Mouse (Mus musculus) CH12.LX (cell line): ENCODE results near the gene Gstt1. TPM values are rescaled to one million over a fixed set of nuclear protein-coding genes. Genes with fewer than 3 reads are reported as not detected.

ENCODE experiments used
- DNase-seq: peaks from one replicate; pipeline ENCODE4 v3.0.0-alpha.2; 2013; ENCODE audit errors: extremely low read depth
- H3K27ac ChIP-seq: 2 replicates; pipeline ENCODE4 v1.5.1; 2012; ENCODE audit warnings: low read depth, mild to moderate bottlenecking, control low read depth, moderate library complexity; ENCODE audit not compliant: insufficient read depth
- H3K27me3 ChIP-seq: replicated peaks from 2 replicates; pipeline ENCODE3; 2012; ENCODE audit warnings: inconsistent platforms
- H3K36me3 ChIP-seq, 2 experiments: replicated peaks in 1 of 2; 2 replicates each; pipeline versions ENCODE3 to v1.6.1; 2012; ENCODE audit warnings: inconsistent platforms in 1 of 2, low read length in 1 of 2, mild to moderate bottlenecking in 1 of 2, mixed read lengths in 1 of 2, moderate library complexity in 1 of 2; ENCODE audit not compliant: control insufficient read depth in 1 of 2, insufficient read depth in 1 of 2
- H3K4me1 ChIP-seq, 2 experiments: 2 replicates each; pipeline ENCODE4 v1.6.1; 2012; ENCODE audit warnings: inconsistent platforms in 1 of 2, moderate library complexity in 1 of 2; ENCODE audit not compliant: insufficient read depth in 2 of 2, control insufficient read depth in 1 of 2
- H3K4me2 ChIP-seq: 2 replicates; pipeline ENCODE4 v1.6.1; 2012; ENCODE audit warnings: low read depth, mild to moderate bottlenecking, control low read depth; ENCODE audit not compliant: poor library complexity, insufficient read depth, severe bottlenecking
- H3K4me3 ChIP-seq, 3 experiments: fragments of 150-350 bp in 1 of 3; sonication (generic) in 1 of 3; replicated peaks in 1 of 3; 2 replicates each; pipeline versions ENCODE3 to v1.5.1; 2011 to 2012; ENCODE audit warnings: low read depth in 2 of 3, low read length in 2 of 3, mild to moderate bottlenecking in 2 of 3, moderate library complexity in 2 of 3, control low read depth in 1 of 3, improper control_type of control experiment in 1 of 3, inconsistent platforms in 1 of 3, mixed read lengths in 1 of 3; ENCODE audit not compliant: poor library complexity in 1 of 3
- H3K79me2 ChIP-seq: replicated peaks from 2 replicates; pipeline ENCODE4 v1.6.1; 2012; ENCODE audit warnings: mild to moderate bottlenecking, moderate library complexity; ENCODE audit not compliant: control insufficient read depth, poor library complexity, insufficient read depth, severe bottlenecking; ENCODE audit errors: extremely low read depth
- H3K9ac ChIP-seq: 2 replicates; pipeline ENCODE4 v1.6.1; 2012; ENCODE audit warnings: low read depth, mild to moderate bottlenecking, control low read depth, moderate library complexity; ENCODE audit not compliant: insufficient read depth
- H3K9me3 ChIP-seq: replicated peaks from 2 replicates; pipeline ENCODE3; 2012; ENCODE audit warnings: low read length, inconsistent platforms, mixed read lengths
- BHLHE40 ChIP-seq: IDR thresholded peaks from 2 replicates; pipeline ENCODE4 v1.6.1; 2011; ENCODE audit warnings: mild to moderate bottlenecking, low read depth, low read length, improper control_type of control experiment
- CHD2 ChIP-seq: IDR thresholded peaks from 2 replicates; pipeline ENCODE4 v1.6.1; 2011; ENCODE audit warnings: low read length, improper control_type of control experiment
- E2F4 ChIP-seq: IDR thresholded peaks from 2 replicates; pipeline ENCODE4 v1.6.1; 2011; ENCODE audit warnings: low read depth, low read length, improper control_type of control experiment; ENCODE audit not compliant: insufficient replicate concordance
- ELF1 ChIP-seq: IDR thresholded peaks from 2 replicates; pipeline ENCODE4 v1.6.1; 2014; ENCODE audit warnings: low read depth, mild to moderate bottlenecking, inconsistent platforms, low read length, improper control_type of control experiment
- JUND ChIP-seq: conservative IDR thresholded peaks from 2 replicates; pipeline ENCODE4 v1.6.1; 2011; ENCODE audit warnings: low read depth, low read length, improper control_type of control experiment
- KAT2A ChIP-seq: IDR thresholded peaks from 2 replicates; pipeline ENCODE4 v1.6.1; 2012; ENCODE audit warnings: low read length, improper control_type of control experiment, inconsistent platforms; ENCODE audit not compliant: insufficient replicate concordance
- MYC ChIP-seq: IDR thresholded peaks from 2 replicates; pipeline ENCODE4 v1.6.1; 2011; ENCODE audit warnings: low read depth, mild to moderate bottlenecking, improper control_type of control experiment, low read length
- NRF1 ChIP-seq: IDR thresholded peaks from 2 replicates; pipeline ENCODE4 v1.6.1; 2014; ENCODE audit warnings: low read depth, mild to moderate bottlenecking, inconsistent platforms, low read length, improper control_type of control experiment, moderate library complexity
- PAX5 ChIP-seq: IDR thresholded peaks from 2 replicates; pipeline ENCODE4 v1.6.1; 2012; ENCODE audit warnings: low read length, inconsistent platforms, mixed read lengths
- POLR2A ChIP-seq: IDR thresholded peaks from 2 replicates; pipeline ENCODE4 v1.6.1; 2011; ENCODE audit warnings: low read depth, mild to moderate bottlenecking, improper control_type of control experiment, low read length
- POLR2AphosphoS2 ChIP-seq: IDR thresholded peaks from 2 replicates; pipeline ENCODE4 v1.6.1; 2011; ENCODE audit warnings: low read depth, low read length, improper control_type of control experiment
- RAD21 ChIP-seq: IDR thresholded peaks from 2 replicates; pipeline ENCODE4 v1.6.1; 2011; ENCODE audit warnings: low read depth, mild to moderate bottlenecking, low read length, improper control_type of control experiment, moderate library complexity
- RCOR1 ChIP-seq: conservative IDR thresholded peaks from 2 replicates; pipeline ENCODE4 v1.6.1; 2012; ENCODE audit warnings: low read depth, mild to moderate bottlenecking, inconsistent platforms, low read length, improper control_type of control experiment
- SIN3A ChIP-seq: IDR thresholded peaks from 2 replicates; pipeline ENCODE4 v1.6.1; 2012; ENCODE audit warnings: low read length, improper control_type of control experiment, inconsistent platforms
- USF2 ChIP-seq: conservative IDR thresholded peaks from 2 replicates; pipeline ENCODE4 v1.6.1; 2011; ENCODE audit warnings: low read depth, low read length, improper control_type of control experiment
- ZC3H11A ChIP-seq: IDR thresholded peaks from 2 replicates; pipeline ENCODE4 v1.6.1; 2012; ENCODE audit warnings: low read depth, mild to moderate bottlenecking, inconsistent platforms, low read length, improper control_type of control experiment
- ZKSCAN1 ChIP-seq: IDR thresholded peaks from 2 replicates; pipeline ENCODE4 v1.6.1; 2012; ENCODE audit warnings: low read depth, inconsistent platforms, low read length, improper control_type of control experiment, borderline replicate concordance
- dilution Hi-C: fragments of 300-500 bp; cut with MboI; formaldehyde crosslinking; loops from 2 replicates; pipeline ENCODE4 v1.14.3; 2020; ENCODE audit warnings: low sequenced_read_pairs; ENCODE audit not compliant: extremely low pct_unique_long_range_greater_than_20kb, extremely low pct_ligation_motif_present
- in situ Hi-C: fragments of 300-500 bp; cut with MboI; formaldehyde crosslinking; loops from 3 replicates; pipeline ENCODE4 v1.14.3; 2019; ENCODE audit warnings: low sequenced_read_pairs, low pct_ligation_motif_present, low pct_unique_long_range_greater_than_20kb, mixed read lengths
- polyA plus RNA-seq: library from polyadenylated mRNA; unstranded; fragments of >175 nt; gene quantifications from 2 replicates; pipeline ENCODE4 v1.2.1, GENCODE M21; 2012; ENCODE audit warnings: low read depth; ENCODE audit not compliant: insufficient read length
- total RNA-seq, 2 experiments: library from RNA; depleted of rRNA; stranded (reverse); fragments of 300-350 nt in 1 of 2; fragments of >200 nt in 1 of 2; gene quantifications; 2 replicates each; pipeline ENCODE4 v1.2.3; 2012 to 2014

The Gstt1 gene
- total and polyA plus RNA-seq, 3 experiments = 2.9 to 50.9 (median 4.5) TPM

- TF ChIP-seq NRF1 (no peak), ELF1 (0 out of 2 replicates have a peak, but pooled peaks have one; percentile 30), CHD2 (peak; percentile 33; the same call in 1 of the 2 replicates), ZC3H11A (no peak)
- TF ChIP-seq, all 38 proteins: peak for 2
- H3K27ac ChIP-seq = no peak overlapping the region
- H3K27me3 ChIP-seq = no peaks in the 10 kb centered on the region
- in situ Hi-C loops = loop anchor here (5.0 kb wide), 1 partner anchor 48 kb away; no protein-coding TSS in a partner anchor
- dilution Hi-C loops = no loop called here
- peak overlapping the region; percentile 74 to 92 (median 80) for H3K4me3 ChIP-seq
- H3K9ac ChIP-seq = peak overlapping the region; percentile 44
- peaks cover 6 to 30% of the 10 kb centered on the region in 2 experiments for H3K4me1 ChIP-seq
- H3K79me2 ChIP-seq = peaks cover 3% of the 10 kb centered on the region; the same call in 1 of the 2 replicates
- peak overlapping the region; percentile 94 for H3K4me2 ChIP-seq
- H3K9me3 ChIP-seq = no peaks in the 10 kb centered on the region
- peaks cover 9 to 35% of the 10 kb centered on the region in 2 experiments for H3K36me3 ChIP-seq
- no peak for DNase-seq
These were observed 18.9 kb downstream of the Gstt1 start for GRCm38 (mm10) chr10:75779206-75780174.

DNA sequence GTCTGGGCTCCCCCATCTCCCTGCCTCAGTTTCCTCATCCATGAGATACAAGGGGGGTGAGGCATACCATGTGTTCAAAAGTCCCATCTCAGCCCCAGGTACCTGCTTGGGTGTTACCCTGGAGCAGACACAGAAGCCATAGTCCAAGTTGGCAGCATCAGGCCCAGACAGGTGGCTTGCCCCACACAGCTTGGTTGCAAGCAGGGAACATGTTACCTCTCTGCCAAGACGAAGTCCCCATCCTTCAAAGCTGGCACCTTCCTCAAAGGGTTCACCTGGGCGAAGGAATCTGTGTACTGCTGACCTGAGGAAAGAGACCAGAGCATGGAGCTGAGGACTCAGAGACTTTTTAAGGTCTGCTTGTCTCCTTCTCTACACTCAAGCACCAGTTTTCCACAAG lies 20.5 kb downstream of the Gstt1 start:
- in situ Hi-C loops = no loop called here
- no peak overlapping the region for H3K4me3 ChIP-seq
- H3K9ac ChIP-seq = no peak overlapping the region
- H3K36me3 ChIP-seq = peaks cover 7 to 39% of the 10 kb centered on the region in 2 experiments
- no peaks in the 10 kb centered on the region for H3K27me3 ChIP-seq
- peaks cover 3% of the 10 kb centered on the region; the same call in 1 of the 2 replicates for H3K79me2 ChIP-seq
- no peak overlapping the region for H3K27ac ChIP-seq
- no peak overlapping the region for H3K4me2 ChIP-seq
- DNase-seq = no peak
- dilution Hi-C loops = no loop called here
- H3K9me3 ChIP-seq = no peaks in the 10 kb centered on the region
- TF ChIP-seq RAD21 = no peak
- TF ChIP-seq ZKSCAN1 = no peak
- no peak for TF ChIP-seq BHLHE40
- no peak for TF ChIP-seq MYC
- no peak for TF ChIP-seq SIN3A
- TF ChIP-seq USF2 = no peak
- TF ChIP-seq NRF1 = no peak
- TF ChIP-seq POLR2AphosphoS2 = no peak
- TF ChIP-seq RCOR1 = no peak
- TF ChIP-seq POLR2A = no peak
- TF ChIP-seq JUND = no peak
- TF ChIP-seq E2F4 = no peak
- TF ChIP-seq KAT2A = no peak
- TF ChIP-seq PAX5 = no peak
- peaks cover 6 to 38% of the 10 kb centered on the region in 2 experiments for H3K4me1 ChIP-seq
